Mouse (Mus musculus) kidney, embryonic 15.5 days (tissue): ENCODE data around the gene Ptpa. TPM values are rescaled to one million over a fixed set of nuclear protein-coding genes. Genes with fewer than 3 reads are reported as not detected.
A peak's percentile ranks its signal among the peaks of the same experiment; 100 is the strongest.

ENCODE experiments used
- ATAC-seq: fragments of 200-750 bp; cut with Nextera tagmentation; replicated peaks from 2 replicates; pipeline ENCODE4 v1.8.0; 2017; ENCODE audit warnings: moderate TSS enrichment; ENCODE audit not compliant: low FRiP score
- H3K27ac ChIP-seq: fragments of 300-500 bp; sonication (generic); 2 replicates; pipeline ENCODE4 v1.5.1; 2015; ENCODE audit warnings: mild to moderate bottlenecking, inconsistent platforms
- H3K27me3 ChIP-seq: fragments of 300-500 bp; sonication (generic); 2 replicates; pipeline ENCODE4 v1.6.1; 2015; ENCODE audit warnings: inconsistent platforms
- H3K36me3 ChIP-seq: fragments of 300-500 bp; sonication (generic); 2 replicates; pipeline ENCODE4 v1.6.1; 2015; ENCODE audit warnings: inconsistent platforms
- H3K4me1 ChIP-seq: fragments of 300-500 bp; sonication (generic); 2 replicates; pipeline ENCODE4 v1.6.1; 2015; ENCODE audit warnings: inconsistent platforms
- H3K4me2 ChIP-seq: fragments of 300-500 bp; sonication (generic); 2 replicates; pipeline ENCODE4 v1.6.1; 2015; ENCODE audit warnings: moderate library complexity, mild to moderate bottlenecking, inconsistent platforms
- H3K4me3 ChIP-seq: fragments of 300-500 bp; sonication (generic); replicated peaks from 2 replicates; pipeline ENCODE4 v1.5.1; 2015; ENCODE audit warnings: mild to moderate bottlenecking, inconsistent platforms
- H3K9ac ChIP-seq: fragments of 300-500 bp; sonication (generic); 2 replicates; pipeline ENCODE4 v1.6.1; 2015; ENCODE audit warnings: mild to moderate bottlenecking, inconsistent platforms
- H3K9me3 ChIP-seq: fragments of 300-500 bp; sonication (generic); replicated peaks from 2 replicates; pipeline ENCODE4 v1.6.1; 2016; ENCODE audit warnings: inconsistent platforms
- WGBS: fragments of 180-500 bp; shearing (Covaris S2); methylation state at CpG from one replicate; pipeline ENCODE4 v1.1.7; 2015; ENCODE audit warnings: mixed read lengths; 5-methylcytosine and 5-hydroxymethylcytosine counted together
- polyA plus RNA-seq: library from polyadenylated mRNA; unstranded; fragments of >200 nt; fragmentation: Nextera tagmentation; extraction: Ambion mirVana; gene quantifications from 2 replicates; pipeline ENCODE4 v1.2.1, GENCODE M21; 2015

Ptpa gene
- polyA plus RNA-seq, 1 experiment from 2014 or later = 175 TPM

GRCm38 (mm10) chr2:30389000-30389399 lies 26.8 kb upstream of the Ptpa start:
- WGBS = 86% methylated on average over 2 of the region's 2 CpGs
- no peaks in the 10 kb centered on the region for H3K27me3 ChIP-seq
- ATAC-seq = no peak
- peaks cover 20% of the 10 kb centered on the region for H3K36me3 ChIP-seq
- peaks cover 27% of the 10 kb centered on the region for H3K4me1 ChIP-seq
- no peak overlapping the region for H3K4me3 ChIP-seq
- H3K9ac ChIP-seq = no peak overlapping the region
- no peak overlapping the region for H3K4me2 ChIP-seq
- H3K9me3 ChIP-seq = no peaks in the 10 kb centered on the region
- no peak overlapping the region for H3K27ac ChIP-seq

- peak; percentile 97 for ATAC-seq
- Histone ChIP-seq H3K4me1 (peaks cover 30% of the 10 kb centered on the region), H3K9ac (peak within 1 kb of the TSS; percentile 61), H3K4me3 (peak within 1 kb of the TSS; percentile 73), H3K36me3 (peaks cover 18% of the 10 kb centered on the region), H3K9me3 (no peaks in the 10 kb centered on the region), H3K4me2 (peak within 1 kb of the TSS; percentile 93), H3K27ac (peak within 1 kb of the TSS; percentile 91), H3K27me3 (no peaks in the 10 kb centered on the region)
- WGBS = under 1% methylated on average over 40 of the region's 40 CpGs
Measured at GRCm38 (mm10) chr2:30392114-30392576, 23.7 kb upstream of the Ptpa start, which contains the start of gene Dolpp1. Dolpp1 (plus strand) TSS chr2:30392254.

- H3K9ac ChIP-seq = peak overlapping the region; percentile 61
- peaks cover 25% of the 10 kb centered on the region for H3K36me3 ChIP-seq
- H3K4me1 ChIP-seq = peaks cover 30% of the 10 kb centered on the region
- H3K4me2 ChIP-seq = peak overlapping the region; percentile 93
- peak overlapping the region; percentile 91 for H3K27ac ChIP-seq
- ATAC-seq = peak; percentile 84
- H3K27me3 ChIP-seq = no peaks in the 10 kb centered on the region
- WGBS = 0% methylated on average over 36 of the region's 54 CpGs
- peak overlapping the region; percentile 73 for H3K4me3 ChIP-seq
- no peaks in the 10 kb centered on the region for H3K9me3 ChIP-seq
Measured at GRCm38 (mm10) chr2:30392577-30393369, 23.1 kb upstream of the Ptpa start.

DNA sequence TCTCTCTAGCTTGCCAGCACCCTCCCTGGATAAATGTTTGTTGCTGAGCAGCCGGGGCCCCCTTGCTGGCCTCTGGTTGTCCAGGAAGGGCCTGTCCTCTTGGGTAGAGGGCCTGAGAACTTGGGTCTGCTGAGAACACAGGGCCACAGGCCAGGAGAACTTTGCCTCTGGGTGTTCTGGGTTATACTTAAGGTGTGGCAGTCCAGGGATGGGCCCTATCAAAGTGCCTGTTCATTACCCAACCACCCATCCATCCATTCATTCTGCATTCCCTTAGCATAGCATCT lies 22.5 kb upstream of the Ptpa start:
- Histone ChIP-seq H3K27me3 (no peaks in the 10 kb centered on the region), H3K4me3 (peak overlapping the region; percentile 73), H3K9me3 (no peaks in the 10 kb centered on the region), H3K4me2 (peak overlapping the region; percentile 93), H3K27ac (peak overlapping the region; percentile 91), H3K9ac (peak overlapping the region; percentile 61), H3K36me3 (peaks cover 30% of the 10 kb centered on the region), H3K4me1 (peaks cover 30% of the 10 kb centered on the region)
- no peak for ATAC-seq
- WGBS = 62% methylated on average over 1 of the region's 1 CpGs

DNA sequence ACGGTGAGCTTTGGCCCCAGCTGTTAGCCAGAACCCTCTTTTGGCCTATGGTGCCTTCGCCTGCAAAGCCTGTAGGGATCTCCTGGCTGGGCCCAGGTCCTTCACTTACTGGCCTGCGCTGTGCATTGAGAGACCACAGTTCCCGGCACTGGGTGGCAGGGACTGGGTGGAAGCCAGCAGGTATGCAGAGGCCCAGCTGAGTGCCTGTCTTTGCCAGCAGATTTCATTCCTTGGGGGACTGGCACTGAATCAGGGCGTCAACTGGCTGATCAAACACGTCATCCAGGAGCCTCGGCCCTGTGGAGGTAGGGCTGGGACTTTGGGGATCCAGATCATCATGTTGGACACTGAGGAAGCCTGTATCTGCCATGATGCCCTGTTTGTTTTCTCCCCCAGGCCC lies 20.1 kb upstream of the Ptpa start:
- Histone ChIP-seq H3K27me3 (no peaks in the 10 kb centered on the region), H3K9ac (no peak overlapping the region), H3K4me1 (peaks cover 25% of the 10 kb centered on the region), H3K36me3 (peaks cover 53% of the 10 kb centered on the region), H3K4me2 (no peak overlapping the region), H3K9me3 (no peaks in the 10 kb centered on the region), H3K27ac (no peak overlapping the region), H3K4me3 (no peak overlapping the region)
- WGBS = 94% methylated on average over 7 of the region's 7 CpGs
- ATAC-seq = no peak

- Histone ChIP-seq H3K4me2 (no peak overlapping the region), H3K27me3 (no peaks in the 10 kb centered on the region), H3K4me3 (no peak overlapping the region), H3K4me1 (peaks cover 21% of the 10 kb centered on the region), H3K9ac (no peak overlapping the region), H3K9me3 (no peaks in the 10 kb centered on the region), H3K36me3 (peaks cover 58% of the 10 kb centered on the region), H3K27ac (no peak overlapping the region)
- ATAC-seq = no peak
- WGBS = 86% methylated on average over 7 of the region's 7 CpGs
Measured at GRCm38 (mm10) chr2:30396246-30396645, 19.6 kb upstream of the Ptpa start.

GRCm38 (mm10) chr2:30397986-30398512 lies 17.8 kb upstream of the Ptpa start:
- no peak for ATAC-seq
- Histone ChIP-seq H3K4me3 (no peak overlapping the region), H3K27ac (no peak overlapping the region), H3K9me3 (no peaks in the 10 kb centered on the region), H3K4me2 (no peak overlapping the region), H3K4me1 (peaks cover 13% of the 10 kb centered on the region), H3K36me3 (peaks cover 72% of the 10 kb centered on the region), H3K27me3 (no peaks in the 10 kb centered on the region), H3K9ac (no peak overlapping the region)
- WGBS = 93% methylated on average over 10 of the region's 10 CpGs

- no peak for ATAC-seq
- H3K9ac ChIP-seq = no peak overlapping the region
- no peaks in the 10 kb centered on the region for H3K27me3 ChIP-seq
- peaks cover 85% of the 10 kb centered on the region for H3K36me3 ChIP-seq
- no peak overlapping the region for H3K4me2 ChIP-seq
- no peaks in the 10 kb centered on the region for H3K4me1 ChIP-seq
- 59% methylated on average over 20 of the region's 20 CpGs for WGBS
- H3K27ac ChIP-seq = peak overlapping the region; percentile 9; the same call in 1 of the 2 replicates
- H3K9me3 ChIP-seq = no peaks in the 10 kb centered on the region
- H3K4me3 ChIP-seq = no peak overlapping the region
Measured at GRCm38 (mm10) chr2:30399191-30400171, 16.4 kb upstream of the Ptpa start.

GRCm38 (mm10) chr2:30401581-30401980 lies 14.3 kb upstream of the Ptpa start:
- Histone ChIP-seq H3K4me2 (no peak overlapping the region), H3K4me3 (no peak overlapping the region), H3K36me3 (peaks cover 93% of the 10 kb centered on the region), H3K27ac (no peak overlapping the region), H3K4me1 (no peaks in the 10 kb centered on the region), H3K27me3 (no peaks in the 10 kb centered on the region), H3K9me3 (no peaks in the 10 kb centered on the region), H3K9ac (no peak overlapping the region)
- no peak for ATAC-seq
- WGBS = 84% methylated on average over 1 of the region's 1 CpGs

GRCm38 (mm10) chr2:30402351-30402826 lies 13.4 kb upstream of the Ptpa start:
- H3K9ac ChIP-seq = no peak overlapping the region
- no peaks in the 10 kb centered on the region for H3K4me1 ChIP-seq
- H3K27me3 ChIP-seq = no peaks in the 10 kb centered on the region
- WGBS = 85% methylated on average over 9 of the region's 9 CpGs
- H3K27ac ChIP-seq = no peak overlapping the region
- ATAC-seq = no peak
- H3K4me3 ChIP-seq = no peak overlapping the region
- peaks cover 92% of the 10 kb centered on the region for H3K36me3 ChIP-seq
- no peaks in the 10 kb centered on the region for H3K9me3 ChIP-seq
- H3K4me2 ChIP-seq = no peak overlapping the region

DNA sequence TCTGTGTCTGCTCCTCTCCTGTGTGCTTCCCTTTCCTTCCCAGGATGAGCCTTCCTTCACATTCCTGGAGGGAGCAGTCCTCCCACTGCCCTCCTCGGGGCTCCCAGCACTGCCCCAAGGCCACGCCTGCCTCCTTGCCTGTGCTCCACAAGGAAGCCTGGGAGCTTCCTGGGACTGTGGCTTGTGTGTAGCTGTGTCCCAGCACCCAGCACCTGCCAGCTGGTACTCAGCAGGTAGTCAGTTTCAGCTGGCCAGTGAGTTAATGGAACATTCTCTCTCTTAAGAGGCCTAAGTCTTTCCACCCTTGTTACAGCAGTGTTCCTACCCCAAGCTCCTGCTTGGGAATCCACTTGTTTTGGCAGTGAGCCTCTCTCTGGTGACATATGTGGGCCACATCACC lies 13.0 kb upstream of the Ptpa start:
- no peak for ATAC-seq
- Histone ChIP-seq H3K27ac (no peak overlapping the region), H3K4me1 (no peaks in the 10 kb centered on the region), H3K27me3 (no peaks in the 10 kb centered on the region), H3K4me3 (no peak overlapping the region), H3K36me3 (peaks cover 92% of the 10 kb centered on the region), H3K9me3 (no peaks in the 10 kb centered on the region), H3K4me2 (no peak overlapping the region), H3K9ac (no peak overlapping the region)
- 73% methylated on average over 2 of the region's 2 CpGs for WGBS

DNA sequence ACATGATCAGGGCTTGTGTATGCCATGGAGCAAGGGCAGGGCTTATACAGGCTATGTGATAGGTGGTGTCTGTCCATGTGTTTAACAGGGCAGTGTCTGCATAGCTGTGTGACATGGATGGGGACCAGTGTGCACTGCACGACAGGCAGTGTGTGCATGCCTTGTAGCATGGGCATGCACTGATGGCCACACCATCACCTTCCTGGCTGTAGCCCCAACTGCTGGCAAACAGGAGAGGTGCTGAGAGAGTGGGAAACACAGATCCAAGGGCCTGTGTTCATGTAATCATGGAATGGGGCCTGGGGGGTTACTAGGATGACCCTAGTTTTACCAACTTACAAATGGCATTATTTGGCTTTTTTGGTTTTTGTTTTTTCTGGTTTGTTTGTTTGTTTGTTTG lies 12.0 kb upstream of the Ptpa start:
- peaks cover 92% of the 10 kb centered on the region for H3K36me3 ChIP-seq
- no peak for ATAC-seq
- H3K9me3 ChIP-seq = no peaks in the 10 kb centered on the region
- H3K27me3 ChIP-seq = no peaks in the 10 kb centered on the region
- no peak overlapping the region for H3K27ac ChIP-seq
- H3K4me2 ChIP-seq = no peak overlapping the region
- no peak overlapping the region for H3K9ac ChIP-seq
- 67% methylated on average over 1 of the region's 1 CpGs for WGBS
- H3K4me1 ChIP-seq = no peaks in the 10 kb centered on the region
- H3K4me3 ChIP-seq = no peak overlapping the region
